Mouse (Mus musculus): Measurements from ENCODE around the gene Ncapd2. TPM values are rescaled to one million over a fixed set of nuclear protein-coding genes. Genes with fewer than 3 reads are reported as not detected.
A peak's percentile ranks its signal among the peaks of the same experiment; 100 is the strongest.

The Ncapd2 gene
- polyA plus RNA-seq, 1 experiment from 2014 or later: 221 TPM

DNA sequence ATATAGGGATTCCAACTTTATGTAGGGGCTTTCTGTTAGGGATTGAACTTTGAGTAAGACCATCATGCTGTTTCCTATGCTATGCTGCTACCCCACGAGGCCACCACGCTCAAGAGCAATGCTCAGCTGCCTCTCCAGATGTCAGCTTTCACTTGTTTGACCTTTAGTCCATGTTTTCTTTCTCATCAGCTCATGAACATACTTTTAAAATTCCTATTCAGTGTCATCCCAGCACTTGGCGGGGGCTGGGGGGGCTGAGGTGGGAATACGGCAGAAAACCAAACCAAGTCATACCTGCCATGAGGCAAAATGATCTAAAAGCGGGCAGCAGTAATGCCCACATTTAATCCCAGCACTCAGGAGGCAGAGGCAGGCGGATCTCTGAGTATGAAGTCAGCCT lies 21.6 kb upstream of the Ncapd2 start:
- WGBS: 74% methylated on average over 6 of the region's 6 CpGs
- H3K9me3 ChIP-seq: no peaks in the 10 kb centered on the region
- peaks cover 10% of the 10 kb centered on the region for H3K4me1 ChIP-seq
- H3K36me3 ChIP-seq (replicated peaks): no peaks in the 10 kb centered on the region
- no peak overlapping the region for H3K4me3 ChIP-seq (replicated peaks)
- H3K27me3 ChIP-seq: peaks cover 29% of the 10 kb centered on the region
- no peak for ATAC-seq (ENCODE audit: low FRiP score)
- no peak overlapping the region for H3K9ac ChIP-seq
- H3K27ac ChIP-seq: no peak overlapping the region
- no peak overlapping the region for H3K4me2 ChIP-seq

DNA sequence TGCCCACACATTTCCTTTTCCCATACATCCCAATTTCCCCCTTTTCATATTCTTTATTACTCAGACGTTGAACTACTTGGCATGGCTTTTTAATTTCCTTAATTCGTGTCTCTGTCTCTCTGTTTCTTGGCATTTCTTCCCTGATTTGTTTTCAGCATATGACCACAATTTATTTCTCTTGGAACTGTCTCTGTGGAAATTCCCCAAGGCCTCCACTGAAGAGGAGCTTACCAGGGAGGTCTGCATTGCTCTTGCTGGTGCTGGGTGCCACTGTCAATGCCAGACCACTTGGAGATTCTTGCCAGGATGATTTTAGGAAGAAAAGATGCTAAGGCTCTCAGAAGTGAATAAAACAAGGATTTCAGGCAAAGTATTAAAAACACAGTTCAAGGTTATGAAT lies 21.1 kb upstream of the Ncapd2 start:
- Histone ChIP-seq H3K4me2 (no peak overlapping the region), H3K27me3 (peaks cover 29% of the 10 kb centered on the region), H3K9ac (no peak overlapping the region), H3K27ac (no peak overlapping the region), H3K4me1 (peaks cover 10% of the 10 kb centered on the region), H3K4me3 (replicated peaks) (no peak overlapping the region), H3K9me3 (no peaks in the 10 kb centered on the region), H3K36me3 (replicated peaks) (no peaks in the 10 kb centered on the region)
- 58% methylated on average over 2 of the region's 2 CpGs for WGBS
- no peak for ATAC-seq (ENCODE audit: low FRiP score)

DNA sequence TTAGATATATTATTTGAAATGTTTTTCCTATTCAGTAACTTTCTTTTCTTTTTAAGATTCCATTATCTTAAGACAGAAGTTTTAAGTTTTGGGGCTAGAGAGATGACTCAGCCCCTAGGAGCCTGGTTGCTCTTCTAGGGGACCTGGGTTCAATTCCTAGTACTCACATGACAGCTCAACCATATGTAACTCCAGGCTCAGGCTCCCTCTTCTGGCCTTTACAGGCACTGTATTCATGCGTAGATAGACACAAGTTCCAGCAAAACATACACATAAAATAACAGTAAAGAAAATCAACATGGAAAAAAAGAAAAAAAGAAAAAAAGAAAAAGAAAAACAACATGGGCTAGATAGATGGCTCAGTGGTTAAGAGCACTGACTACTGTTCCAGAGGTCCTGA lies 18.9 kb upstream of the Ncapd2 start:
- Histone ChIP-seq H3K9ac (no peak overlapping the region), H3K4me1 (no peaks in the 10 kb centered on the region; the same call in 1 of the 2 replicates), H3K9me3 (no peaks in the 10 kb centered on the region), H3K27me3 (peaks cover 29% of the 10 kb centered on the region), H3K4me3 (replicated peaks) (no peak overlapping the region), H3K27ac (no peak overlapping the region), H3K4me2 (no peak overlapping the region), H3K36me3 (replicated peaks) (no peaks in the 10 kb centered on the region)
- no peak for ATAC-seq (ENCODE audit: low FRiP score)
- 89% methylated on average over 1 of the region's 1 CpGs for WGBS

DNA sequence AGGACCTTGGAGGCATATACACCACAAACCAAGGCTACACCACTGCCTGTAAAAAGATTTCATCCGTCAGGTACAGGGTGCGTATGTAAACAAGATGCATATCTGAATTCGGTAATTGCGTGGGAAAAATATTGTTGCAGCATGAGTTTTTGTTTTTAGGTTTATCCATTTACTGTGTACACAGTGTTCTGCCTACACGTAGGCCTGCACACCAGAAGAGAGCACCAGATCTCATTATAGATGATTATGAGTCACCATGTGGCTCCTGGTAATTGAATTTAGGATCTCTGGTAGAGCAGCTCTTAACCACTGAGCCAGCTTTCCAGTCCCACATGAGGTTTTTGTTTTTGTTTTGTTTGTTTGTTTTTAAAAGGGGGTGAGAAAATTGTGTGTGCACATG lies 5.7 kb upstream of the Ncapd2 start:
- Histone ChIP-seq H3K4me2 (no peak overlapping the region), H3K4me3 (replicated peaks) (no peak overlapping the region), H3K27me3 (no peaks in the 10 kb centered on the region), H3K27ac (no peak overlapping the region), H3K9ac (no peak overlapping the region), H3K9me3 (no peaks in the 10 kb centered on the region), H3K36me3 (replicated peaks) (peaks cover 25% of the 10 kb centered on the region), H3K4me1 (peaks cover 21% of the 10 kb centered on the region)
- no peak for ATAC-seq (ENCODE audit: low FRiP score)
- 89% methylated on average over 5 of the region's 5 CpGs for WGBS

DNA sequence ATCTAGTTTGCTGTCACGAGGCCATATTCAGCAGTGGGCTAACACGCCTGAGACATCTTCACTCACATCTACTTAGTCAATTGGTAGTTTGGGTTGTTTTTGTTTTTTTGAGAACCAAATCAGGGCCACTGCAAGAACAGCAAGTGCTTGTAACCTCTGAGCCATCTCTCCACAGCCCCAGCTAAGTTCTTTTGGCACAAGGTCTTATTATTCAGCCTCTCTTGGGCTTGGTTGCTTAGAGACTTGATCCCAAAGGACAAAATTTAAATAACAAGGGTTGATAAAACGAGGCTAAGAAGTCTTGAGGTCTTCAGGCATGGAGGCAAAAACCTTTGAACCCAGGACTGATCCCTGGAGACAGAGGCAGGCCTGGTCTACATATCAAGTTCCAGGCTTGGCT lies 4.8 kb upstream of the Ncapd2 start:
- Histone ChIP-seq H3K36me3 (replicated peaks) (peaks cover 25% of the 10 kb centered on the region), H3K9me3 (no peaks in the 10 kb centered on the region), H3K4me1 (peaks cover 21% of the 10 kb centered on the region), H3K4me2 (no peak overlapping the region), H3K4me3 (replicated peaks) (no peak overlapping the region), H3K27me3 (no peaks in the 10 kb centered on the region), H3K27ac (no peak overlapping the region), H3K9ac (no peak overlapping the region)
- ATAC-seq (ENCODE audit: low FRiP score): no peak
- 41% methylated on average over 3 of the region's 3 CpGs for WGBS

DNA sequence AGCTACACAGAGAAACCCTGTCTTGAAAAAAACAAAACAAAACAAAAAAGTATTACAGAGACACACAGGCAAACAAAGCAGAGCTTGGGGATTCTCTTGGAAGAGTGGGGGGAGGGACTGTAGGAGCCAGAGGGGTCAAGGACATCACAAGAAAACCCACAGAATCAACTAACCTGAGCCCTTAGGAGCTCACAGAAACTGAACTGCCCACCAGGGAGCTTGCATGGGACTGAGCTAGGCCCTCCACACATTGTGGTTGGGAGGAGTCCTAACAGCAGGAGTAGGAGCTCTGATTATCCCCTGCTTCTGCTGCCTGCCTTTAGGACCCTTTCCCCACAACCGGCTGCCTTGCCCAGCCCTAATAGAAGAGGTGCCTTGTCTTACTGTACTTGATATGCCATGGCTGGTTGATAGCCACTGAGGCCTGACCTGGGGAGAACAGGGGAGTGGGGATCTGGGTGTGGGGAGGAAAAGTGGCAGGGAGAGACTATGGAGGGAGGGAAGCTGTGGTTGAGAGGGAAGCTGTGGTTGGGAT lies 4.1 kb upstream of the Ncapd2 start:
- Histone ChIP-seq H3K9me3 (no peaks in the 10 kb centered on the region), H3K4me2 (no peak overlapping the region), H3K27me3 (no peaks in the 10 kb centered on the region), H3K4me3 (replicated peaks) (no peak overlapping the region), H3K4me1 (peaks cover 22% of the 10 kb centered on the region), H3K9ac (no peak overlapping the region), H3K36me3 (replicated peaks) (peaks cover 25% of the 10 kb centered on the region), H3K27ac (no peak overlapping the region)
- whole genome bisulfite sequencing: 40% methylated on average over 1 of the region's 1 CpGs
- ATAC-seq (ENCODE audit: low FRiP score): no peak

DNA sequence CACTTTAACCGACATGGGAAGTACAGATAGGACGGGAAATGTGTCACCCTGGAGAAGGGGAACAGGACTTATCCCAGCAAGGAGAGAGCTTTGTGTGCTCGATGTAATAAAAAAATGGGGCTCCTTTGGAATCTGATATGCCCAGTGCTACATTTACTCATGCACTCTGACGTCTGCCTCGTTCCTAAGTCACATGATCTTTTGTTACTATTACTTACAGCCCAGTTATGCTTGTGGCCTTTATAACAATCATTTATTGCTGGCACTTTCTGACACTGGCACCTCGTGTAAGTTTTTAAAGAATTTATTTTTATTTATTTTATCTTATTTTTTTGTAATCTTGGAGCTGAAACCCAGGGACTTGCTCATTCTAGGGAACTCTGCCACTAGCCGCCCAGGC lies 1.9 kb upstream of the Ncapd2 start:
- no peak for ATAC-seq (ENCODE audit: low FRiP score)
- Histone ChIP-seq H3K27ac (no peak overlapping the region), H3K9ac (no peak overlapping the region), H3K36me3 (replicated peaks) (peaks cover 34% of the 10 kb centered on the region), H3K4me1 (peaks cover 36% of the 10 kb centered on the region), H3K4me2 (no peak overlapping the region), H3K27me3 (no peaks in the 10 kb centered on the region), H3K9me3 (no peaks in the 10 kb centered on the region), H3K4me3 (replicated peaks) (no peak overlapping the region)
- 79% methylated on average over 7 of the region's 7 CpGs for WGBS

DNA sequence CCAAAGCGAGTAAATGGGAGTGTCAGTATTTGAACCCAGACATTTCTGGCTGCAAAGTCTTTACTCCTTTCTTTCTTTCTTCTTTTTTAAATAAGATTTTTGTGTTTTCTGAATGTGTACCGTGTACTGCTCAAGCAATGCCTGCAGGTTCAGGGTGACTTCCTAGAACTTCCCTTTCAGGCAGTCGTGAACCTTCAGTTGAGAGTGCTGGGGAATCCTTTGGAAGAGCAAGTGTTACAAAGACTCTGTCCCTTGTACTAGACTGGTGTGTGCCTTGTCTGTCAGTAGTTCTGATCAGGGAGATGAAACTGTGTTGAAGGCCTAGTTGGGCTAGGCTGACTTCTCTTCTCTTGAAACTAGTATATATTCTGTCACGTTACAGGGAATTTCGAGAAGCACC lies 1.3 kb upstream of the Ncapd2 start:
- WGBS: 45% methylated on average over 5 of the region's 5 CpGs
- peak overlapping the region; percentile 80 for H3K4me2 ChIP-seq
- no peaks in the 10 kb centered on the region for H3K27me3 ChIP-seq
- peak overlapping the region; percentile 72 for H3K9ac ChIP-seq
- H3K9me3 ChIP-seq: no peaks in the 10 kb centered on the region
- peaks cover 40% of the 10 kb centered on the region for H3K36me3 ChIP-seq (replicated peaks)
- peak overlapping the region; percentile 66 for H3K4me3 ChIP-seq (replicated peaks)
- no peak for ATAC-seq (ENCODE audit: low FRiP score)
- H3K4me1 ChIP-seq: peaks cover 36% of the 10 kb centered on the region
- H3K27ac ChIP-seq: peak overlapping the region; percentile 99

DNA sequence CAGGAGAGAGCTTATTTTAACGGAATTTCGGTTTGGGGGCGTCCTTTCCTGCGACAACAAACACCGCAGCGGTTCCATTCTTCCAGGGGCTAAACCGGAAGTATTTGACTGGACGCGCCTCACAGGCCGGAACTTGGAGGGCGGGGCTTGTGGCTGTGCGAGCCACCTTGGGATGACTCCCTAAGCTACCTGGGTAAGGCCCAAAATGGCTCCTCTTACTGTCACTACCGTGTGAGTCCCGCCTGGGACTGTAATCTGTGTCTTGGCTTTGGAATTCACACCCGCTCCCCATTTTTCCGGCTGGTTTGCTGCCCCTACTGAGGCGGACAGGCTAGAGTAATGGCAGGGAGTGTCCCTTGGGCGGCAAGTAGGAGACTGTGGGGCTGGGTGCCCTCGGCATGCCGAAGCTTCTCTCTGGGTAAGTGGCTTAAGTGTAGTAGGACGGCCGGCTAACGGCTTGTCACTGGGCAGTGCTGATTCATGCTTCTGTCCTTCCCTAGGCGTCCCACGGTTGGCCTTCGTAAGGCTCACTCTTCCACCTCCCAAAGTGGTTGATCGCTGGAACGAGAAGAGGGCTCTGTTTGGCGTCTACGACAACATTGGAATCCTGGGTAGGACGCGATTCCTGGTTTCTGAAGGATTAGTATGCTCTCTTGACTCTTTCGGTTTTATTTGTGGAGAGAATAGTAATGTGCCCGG lies 664 bp upstream of the Ncapd2 start:
- peak overlapping the region; percentile 72 for H3K9ac ChIP-seq
- under 1% methylated on average over 34 of the region's 34 CpGs for WGBS
- peak; percentile 94 for ATAC-seq (ENCODE audit: low FRiP score)
- no peaks in the 10 kb centered on the region for H3K9me3 ChIP-seq
- H3K27me3 ChIP-seq: no peaks in the 10 kb centered on the region
- peak overlapping the region; percentile 66 for H3K4me3 ChIP-seq (replicated peaks)
- H3K4me1 ChIP-seq: peaks cover 36% of the 10 kb centered on the region
- peaks cover 46% of the 10 kb centered on the region for H3K36me3 ChIP-seq (replicated peaks)
- H3K27ac ChIP-seq: peak overlapping the region; percentile 99
- peak overlapping the region; percentile 80 for H3K4me2 ChIP-seq

DNA sequence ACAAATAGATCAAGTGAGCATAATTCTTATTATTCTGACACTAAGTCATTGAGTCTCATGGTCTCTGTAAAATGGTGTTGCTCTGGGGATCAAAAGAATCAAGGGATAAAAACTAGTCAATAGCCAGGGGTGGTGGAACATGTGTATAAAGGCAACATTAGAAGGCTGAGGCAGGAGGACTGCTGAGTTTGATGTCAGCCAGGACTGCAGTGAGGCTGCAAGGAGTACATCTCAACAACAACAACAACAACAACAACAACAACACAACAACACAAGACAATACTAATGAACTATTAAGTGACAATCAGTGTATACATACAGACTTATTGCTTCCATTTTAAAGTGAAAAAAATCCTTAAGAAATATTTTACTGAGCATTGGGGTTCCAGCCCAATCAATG lies 685 bp downstream of the Ncapd2 start:
- Histone ChIP-seq H3K27ac (peak overlapping the region; percentile 99; the same call in 1 of the 2 replicates), H3K27me3 (no peaks in the 10 kb centered on the region), H3K4me1 (peaks cover 31% of the 10 kb centered on the region), H3K4me3 (replicated peaks) (peak overlapping the region; percentile 66), H3K9me3 (no peaks in the 10 kb centered on the region), H3K4me2 (peak overlapping the region; percentile 80), H3K9ac (peak overlapping the region; percentile 72), H3K36me3 (replicated peaks) (peaks cover 57% of the 10 kb centered on the region)
- no peak; the same call in 1 of the 2 replicates for ATAC-seq (ENCODE audit: low FRiP score)

DNA sequence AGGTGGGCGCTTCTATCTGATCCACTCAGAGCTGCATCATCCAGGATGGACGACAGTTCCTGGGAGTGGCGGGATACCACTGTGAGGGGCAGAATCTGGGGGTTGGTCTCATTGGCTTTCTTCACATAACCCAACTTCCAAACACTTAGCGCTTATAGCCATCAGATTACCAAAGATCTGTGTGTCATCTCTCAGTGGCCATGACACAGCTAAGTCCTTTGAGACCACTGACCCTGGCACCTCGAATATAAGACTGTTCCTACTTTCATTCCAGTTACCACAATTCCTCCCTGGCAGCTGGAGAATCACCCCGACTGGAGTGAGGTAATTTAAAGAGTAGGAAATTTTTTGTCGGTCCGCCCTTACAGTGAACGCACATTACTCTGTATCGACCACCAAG lies 5.3 kb downstream of the Ncapd2 start:
- H3K9me3 ChIP-seq: no peaks in the 10 kb centered on the region
- peaks cover 15% of the 10 kb centered on the region for H3K4me1 ChIP-seq
- H3K36me3 ChIP-seq (replicated peaks): peaks cover 80% of the 10 kb centered on the region
- no peak overlapping the region for H3K27ac ChIP-seq
- no peak overlapping the region for H3K4me2 ChIP-seq
- WGBS: 95% methylated on average over 10 of the region's 10 CpGs
- no peak for ATAC-seq (ENCODE audit: low FRiP score)
- no peak overlapping the region for H3K4me3 ChIP-seq (replicated peaks)
- no peaks in the 10 kb centered on the region for H3K27me3 ChIP-seq
- H3K9ac ChIP-seq: no peak overlapping the region

DNA sequence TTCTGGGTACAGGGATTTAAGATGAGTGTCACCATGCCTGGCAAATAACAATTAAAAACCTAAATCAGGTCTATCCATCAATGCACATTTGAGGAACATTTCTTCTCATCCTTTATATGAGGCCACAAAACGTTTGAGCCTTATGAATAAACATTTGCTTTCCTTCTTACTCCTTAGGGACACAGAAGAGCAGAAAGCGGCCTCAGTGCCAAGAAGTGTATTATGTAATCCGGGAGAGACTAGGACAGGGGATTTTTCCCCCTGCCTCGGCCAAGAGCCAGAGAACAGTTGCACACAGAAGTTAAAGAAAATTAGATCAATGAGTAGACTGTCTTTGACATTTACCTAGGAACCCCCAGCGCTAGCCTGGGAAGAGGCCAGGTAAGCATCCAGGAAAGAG lies 9.4 kb downstream of the Ncapd2 start:
- Histone ChIP-seq H3K9me3 (no peaks in the 10 kb centered on the region), H3K36me3 (replicated peaks) (peaks cover 99% of the 10 kb centered on the region), H3K27ac (no peak overlapping the region), H3K4me1 (no peaks in the 10 kb centered on the region), H3K4me3 (replicated peaks) (no peak overlapping the region), H3K27me3 (no peaks in the 10 kb centered on the region), H3K9ac (no peak overlapping the region), H3K4me2 (no peak overlapping the region)
- WGBS: 81% methylated on average over 5 of the region's 5 CpGs
- ATAC-seq (ENCODE audit: low FRiP score): no peak

DNA sequence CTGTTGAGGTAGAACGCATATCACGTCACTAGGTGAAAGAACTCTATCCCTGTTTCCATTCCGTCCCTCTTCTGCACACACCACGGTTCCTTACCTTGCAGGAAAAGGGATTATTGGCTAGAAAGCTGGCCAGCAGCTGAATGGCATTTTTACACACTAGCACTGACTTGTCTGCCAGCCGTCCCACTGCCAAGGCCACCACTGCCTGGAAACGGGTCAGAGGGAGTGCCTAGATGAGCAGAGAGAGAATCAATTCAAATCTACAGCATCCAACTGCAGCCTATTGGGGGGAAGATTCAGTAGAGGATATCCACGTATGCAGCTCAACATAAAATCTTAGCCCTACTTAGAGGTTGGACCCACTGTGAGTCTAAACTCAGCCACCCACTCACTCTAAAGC lies 11.9 kb downstream of the Ncapd2 start:
- Histone ChIP-seq H3K9ac (no peak overlapping the region), H3K4me1 (no peaks in the 10 kb centered on the region), H3K27ac (no peak overlapping the region), H3K4me2 (no peak overlapping the region), H3K4me3 (replicated peaks) (no peak overlapping the region), H3K36me3 (replicated peaks) (peaks cover 99% of the 10 kb centered on the region), H3K27me3 (no peaks in the 10 kb centered on the region), H3K9me3 (no peaks in the 10 kb centered on the region)
- 92% methylated on average over 7 of the region's 7 CpGs for WGBS
- ATAC-seq (ENCODE audit: low FRiP score): no peak
